Mouse (Mus musculus): ENCODE measurements around the gene Trnp1.
A peak's percentile ranks its signal among the peaks of the same experiment; 100 is the strongest.

Gene Trnp1

GRCm38 (mm10) chr4:133460006-133460405, 38.3 kb downstream of the Trnp1 start:
- no peak for DNase-seq (ENCODE audit: low spot score)

- no peak for DNase-seq (ENCODE audit: low spot score)
Measured at GRCm38 (mm10) chr4:133458044-133458443, 40.3 kb downstream of the Trnp1 start.

GRCm38 (mm10) chr4:133452433-133452832, 45.9 kb downstream of the Trnp1 start:
- no peak for DNase-seq (ENCODE audit: low spot score)

GRCm38 (mm10) chr4:133451536-133451935, 46.8 kb downstream of the Trnp1 start:
- DNase-seq (ENCODE audit: low spot score), result peak; percentile 55

- no peak for DNase-seq (ENCODE audit: low spot score)
Measured at GRCm38 (mm10) chr4:133449726-133450125, 48.6 kb downstream of the Trnp1 start.

GRCm38 (mm10) chr4:133448708-133449388, 49.5 kb downstream of the Trnp1 start:
- DNase-seq (ENCODE audit: low spot score), result no peak

- DNase-seq (ENCODE audit: low spot score), result no peak
Measured at GRCm38 (mm10) chr4:133447967-133448366, 50.4 kb downstream of the Trnp1 start.

- no peak for DNase-seq (ENCODE audit: low spot score)
Measured at GRCm38 (mm10) chr4:133447366-133447765, 51.0 kb downstream of the Trnp1 start.

GRCm38 (mm10) chr4:133445727-133446126, 52.6 kb downstream of the Trnp1 start:
- DNase-seq (ENCODE audit: low spot score), result no peak

- DNase-seq (ENCODE audit: low spot score), result no peak
Measured at GRCm38 (mm10) chr4:133443085-133443484, 55.3 kb downstream of the Trnp1 start.

- no peak for DNase-seq (ENCODE audit: low spot score)
Measured at GRCm38 (mm10) chr4:133442194-133442593, 56.2 kb downstream of the Trnp1 start.
